Mouse (Mus musculus): ENCODE data around the gene 2410131K14Rik. TPM values are rescaled to one million over a fixed set of nuclear protein-coding genes. Genes with fewer than 3 reads are reported as not detected.

Gene 2410131K14Rik
- polyA plus RNA-seq, 1 experiment, result 10.8 TPM

DNA sequence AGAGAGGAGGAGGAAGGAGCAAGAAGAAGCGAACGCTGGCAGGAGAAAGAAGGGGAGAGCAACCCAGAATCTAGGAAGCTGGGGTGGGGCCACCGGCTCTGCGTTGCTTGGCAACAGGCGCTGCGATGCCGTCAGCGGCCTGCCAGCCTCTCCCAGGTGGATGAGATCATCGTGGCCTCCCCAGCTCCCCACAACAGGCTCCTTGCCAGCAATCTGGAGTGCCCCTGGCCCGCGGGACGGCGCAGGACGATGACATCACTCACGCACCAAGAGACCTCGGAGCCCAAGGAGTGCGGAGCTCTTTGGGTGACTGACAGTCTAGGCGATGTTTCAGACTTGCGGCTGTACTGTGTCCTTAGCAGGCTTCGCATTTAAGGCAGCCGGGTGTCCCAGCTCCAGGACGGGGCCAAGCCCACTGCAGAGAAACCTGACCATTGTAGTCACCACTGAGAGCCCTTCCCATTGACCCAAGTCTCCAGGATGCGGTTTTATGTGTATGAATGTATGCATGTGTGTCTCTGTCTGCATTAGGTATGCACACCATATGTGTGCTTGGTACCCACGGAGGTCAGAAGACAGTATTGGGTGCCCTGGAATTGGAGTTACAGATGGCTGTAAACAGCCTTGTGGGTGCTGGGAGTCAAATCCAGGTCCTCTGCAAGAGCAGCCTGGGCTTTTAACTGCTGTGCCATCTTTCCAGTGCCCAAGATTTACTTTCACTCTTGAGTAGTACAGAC, 30.4 kb upstream of the 2410131K14Rik start:
- H3K4me1 ChIP-seq (replicated peaks; ENCODE audit: control insufficient read depth, insufficient read depth, low read length), result no peaks in the 10 kb centered on the region
- H3K27me3 ChIP-seq (ENCODE audit: control insufficient read depth, insufficient read depth, low read length), result no peaks in the 10 kb centered on the region; the same call in 1 of the 2 replicates
- no peak overlapping the region for H3K4me3 ChIP-seq (ENCODE audit: control insufficient read depth, insufficient read depth, low read length)
- no peaks in the 10 kb centered on the region for H3K36me3 ChIP-seq (ENCODE audit: control insufficient read depth, insufficient read depth, low read length)
- no peak overlapping the region for H3K27ac ChIP-seq (ENCODE audit: control insufficient read depth, insufficient read depth, low read length)
- WGBS, result 12% methylated on average over 24 of the region's 24 CpGs
- TF ChIP-seq POLR2A (IDR thresholded peaks at IDR 0.05; ENCODE audit: control insufficient read depth, extremely low read depth, insufficient read depth, low read length, poor library complexity) (no peak), CTCF (IDR thresholded peaks at IDR 0.05; ENCODE audit: borderline replicate concordance, control insufficient read depth, extremely low read depth, insufficient read depth, low read length, poor library complexity) (no peak)
- DNase-seq, result peak; percentile 6

DNA sequence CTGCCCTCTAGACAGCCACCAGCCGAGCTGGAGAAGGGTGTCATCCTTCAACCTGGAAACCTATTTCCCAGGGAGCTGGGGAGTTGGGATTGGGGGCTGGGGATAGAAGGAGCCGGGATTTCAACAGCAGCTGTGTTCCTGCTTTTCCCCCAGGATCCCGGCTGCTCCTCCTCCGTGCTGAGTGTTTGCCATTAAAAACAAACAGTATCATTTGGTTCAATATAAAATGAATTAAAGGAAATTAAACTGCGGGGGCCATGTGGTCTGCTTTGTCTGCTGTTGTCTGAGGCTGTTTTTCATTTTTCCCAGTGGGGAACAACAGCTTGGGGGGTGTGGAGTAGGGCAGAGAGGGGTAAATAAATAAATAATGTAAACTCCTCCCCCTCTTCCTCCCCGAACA, 27.6 kb upstream of the 2410131K14Rik start:
- Histone ChIP-seq H3K4me1 (replicated peaks; ENCODE audit: control insufficient read depth, insufficient read depth, low read length) (no peaks in the 10 kb centered on the region), H3K4me3 (ENCODE audit: control insufficient read depth, insufficient read depth, low read length) (no peak overlapping the region), H3K36me3 (ENCODE audit: control insufficient read depth, insufficient read depth, low read length) (no peaks in the 10 kb centered on the region), H3K27me3 (ENCODE audit: control insufficient read depth, insufficient read depth, low read length) (no peaks in the 10 kb centered on the region; the same call in 1 of the 2 replicates), H3K27ac (ENCODE audit: control insufficient read depth, insufficient read depth, low read length) (no peak overlapping the region)
- TF ChIP-seq POLR2A (IDR thresholded peaks at IDR 0.05; ENCODE audit: control insufficient read depth, extremely low read depth, insufficient read depth, low read length, poor library complexity), result no peak
- no peak for TF ChIP-seq CTCF (IDR thresholded peaks at IDR 0.05; ENCODE audit: borderline replicate concordance, control insufficient read depth, extremely low read depth, insufficient read depth, low read length, poor library complexity)
- 87% methylated on average over 6 of the region's 6 CpGs for WGBS
- no peak for DNase-seq

DNA sequence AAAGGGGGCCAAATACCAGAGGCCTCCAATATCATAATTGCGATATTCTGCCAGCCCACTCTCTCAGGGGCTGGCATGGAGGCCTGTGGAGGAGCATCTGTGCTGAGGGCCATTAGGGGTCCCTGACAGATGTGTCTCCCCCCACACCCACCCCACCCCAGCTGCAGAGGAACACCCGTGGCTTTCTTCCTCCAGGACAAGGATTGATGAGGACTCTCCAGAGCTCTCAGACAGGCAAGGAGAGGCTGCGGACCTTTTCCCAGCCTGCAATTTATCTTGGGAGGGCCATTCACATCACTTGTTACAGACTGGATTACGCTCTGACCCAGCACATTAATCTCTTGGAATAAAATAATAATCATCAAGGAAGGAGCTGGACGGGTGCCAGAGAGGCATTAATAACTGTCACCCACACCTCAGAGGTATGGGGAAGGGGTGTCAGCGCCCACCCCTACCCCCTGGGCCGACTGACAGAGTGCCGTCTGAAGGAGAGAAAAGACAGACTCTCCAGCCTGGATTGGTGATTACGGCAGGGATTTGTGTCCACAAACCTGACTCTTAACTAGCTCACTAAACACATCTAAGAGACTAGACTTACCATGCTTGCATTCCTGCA, 21.8 kb upstream of the 2410131K14Rik start:
- no peaks in the 10 kb centered on the region for H3K4me1 ChIP-seq (replicated peaks; ENCODE audit: control insufficient read depth, insufficient read depth, low read length)
- no peak overlapping the region for H3K4me3 ChIP-seq (ENCODE audit: control insufficient read depth, insufficient read depth, low read length)
- TF ChIP-seq POLR2A (IDR thresholded peaks at IDR 0.05; ENCODE audit: control insufficient read depth, extremely low read depth, insufficient read depth, low read length, poor library complexity), result no peak
- no peak for TF ChIP-seq CTCF (IDR thresholded peaks at IDR 0.05; ENCODE audit: borderline replicate concordance, control insufficient read depth, extremely low read depth, insufficient read depth, low read length, poor library complexity)
- no peak for DNase-seq
- H3K36me3 ChIP-seq (ENCODE audit: control insufficient read depth, insufficient read depth, low read length), result no peaks in the 10 kb centered on the region
- 79% methylated on average over 9 of the region's 9 CpGs for WGBS
- H3K27me3 ChIP-seq (ENCODE audit: control insufficient read depth, insufficient read depth, low read length), result no peaks in the 10 kb centered on the region
- H3K27ac ChIP-seq (ENCODE audit: control insufficient read depth, insufficient read depth, low read length), result no peak overlapping the region

DNA sequence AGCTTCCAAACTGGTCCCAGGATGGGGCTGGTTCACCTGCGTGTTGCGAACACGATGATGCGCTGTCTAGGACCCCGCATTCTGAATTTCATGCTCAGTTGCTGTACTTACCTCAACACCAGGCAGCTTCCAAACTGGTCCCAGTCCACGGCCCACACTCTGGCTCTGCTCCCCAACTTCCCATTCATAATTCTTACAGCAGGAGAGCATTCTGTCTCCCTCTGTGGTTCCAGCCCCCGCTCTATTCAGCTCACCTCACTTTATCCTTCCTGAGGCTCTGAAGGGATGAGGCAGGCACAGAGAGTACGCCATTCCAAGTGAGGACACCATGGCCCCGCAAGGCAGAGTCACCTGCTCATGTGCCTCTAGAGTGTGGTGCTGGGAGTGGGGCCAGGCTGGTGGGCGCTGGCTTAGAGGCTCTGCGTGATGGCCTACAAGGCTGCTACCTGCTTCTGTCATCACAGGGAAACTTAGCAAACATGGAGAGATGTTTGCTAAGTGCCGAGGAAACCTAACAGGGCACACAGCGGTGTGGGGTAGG, 14.9 kb upstream of the 2410131K14Rik start:
- no peak for DNase-seq
- TF ChIP-seq CTCF (IDR thresholded peaks at IDR 0.05; ENCODE audit: borderline replicate concordance, control insufficient read depth, extremely low read depth, insufficient read depth, low read length, poor library complexity), result no peak
- TF ChIP-seq POLR2A (IDR thresholded peaks at IDR 0.05; ENCODE audit: control insufficient read depth, extremely low read depth, insufficient read depth, low read length, poor library complexity), result no peak
- H3K4me3 ChIP-seq (ENCODE audit: control insufficient read depth, insufficient read depth, low read length), result no peak overlapping the region
- H3K27ac ChIP-seq (ENCODE audit: control insufficient read depth, insufficient read depth, low read length), result no peak overlapping the region
- no peaks in the 10 kb centered on the region for H3K27me3 ChIP-seq (ENCODE audit: control insufficient read depth, insufficient read depth, low read length)
- 94% methylated on average over 13 of the region's 13 CpGs for WGBS
- no peaks in the 10 kb centered on the region for H3K36me3 ChIP-seq (ENCODE audit: control insufficient read depth, insufficient read depth, low read length)
- no peaks in the 10 kb centered on the region for H3K4me1 ChIP-seq (replicated peaks; ENCODE audit: control insufficient read depth, insufficient read depth, low read length)

DNA sequence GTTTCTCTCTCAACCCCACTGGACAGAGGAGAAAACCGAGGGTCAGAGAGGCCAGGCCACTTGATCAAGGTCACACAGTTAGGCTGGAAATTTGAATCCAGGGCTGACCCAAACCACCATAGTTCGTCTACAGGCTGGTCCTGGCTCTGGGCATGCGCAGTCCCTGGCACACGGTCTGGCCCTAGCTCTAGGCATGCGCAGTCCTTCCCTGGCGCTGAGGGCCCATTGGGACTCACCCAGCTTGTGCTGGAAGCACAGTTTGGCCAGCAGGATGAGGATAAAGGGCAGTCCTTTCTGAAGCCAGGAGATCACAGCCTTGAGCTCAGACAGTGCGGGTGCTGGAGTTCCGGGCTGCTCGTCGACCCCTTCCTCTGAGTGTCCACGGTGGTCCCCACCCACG, 8.1 kb upstream of the 2410131K14Rik start:
- WGBS, result 86% methylated on average over 12 of the region's 12 CpGs
- H3K4me1 ChIP-seq (replicated peaks; ENCODE audit: control insufficient read depth, insufficient read depth, low read length), result no peaks in the 10 kb centered on the region
- H3K4me3 ChIP-seq (ENCODE audit: control insufficient read depth, insufficient read depth, low read length), result no peak overlapping the region
- no peak for TF ChIP-seq CTCF (IDR thresholded peaks at IDR 0.05; ENCODE audit: borderline replicate concordance, control insufficient read depth, extremely low read depth, insufficient read depth, low read length, poor library complexity)
- TF ChIP-seq POLR2A (IDR thresholded peaks at IDR 0.05; ENCODE audit: control insufficient read depth, extremely low read depth, insufficient read depth, low read length, poor library complexity), result no peak
- H3K27me3 ChIP-seq (ENCODE audit: control insufficient read depth, insufficient read depth, low read length), result no peaks in the 10 kb centered on the region
- H3K36me3 ChIP-seq (ENCODE audit: control insufficient read depth, insufficient read depth, low read length), result no peaks in the 10 kb centered on the region
- no peak overlapping the region for H3K27ac ChIP-seq (ENCODE audit: control insufficient read depth, insufficient read depth, low read length)
- DNase-seq, result no peak

DNA sequence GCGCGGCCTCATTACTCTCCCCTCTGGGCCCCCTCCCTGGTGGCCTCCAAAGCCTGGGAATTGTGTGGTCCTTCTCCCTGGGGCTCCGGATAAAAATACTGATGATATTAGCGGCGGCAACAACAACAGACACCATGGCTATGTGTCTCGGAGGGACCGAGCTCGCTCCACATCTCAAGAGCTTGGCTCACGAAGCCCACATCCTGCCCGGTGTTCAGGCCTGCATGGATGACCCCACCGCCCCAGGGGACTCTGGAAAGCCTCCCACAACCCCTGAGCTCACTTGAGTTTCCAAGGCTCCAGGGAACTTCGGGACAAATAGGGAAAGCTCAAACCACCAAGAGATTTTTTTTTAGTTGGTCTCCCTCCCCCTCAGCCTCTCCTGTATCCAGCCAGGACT, 5.4 kb upstream of the 2410131K14Rik start:
- WGBS, result 87% methylated on average over 12 of the region's 12 CpGs
- H3K4me1 ChIP-seq (replicated peaks; ENCODE audit: control insufficient read depth, insufficient read depth, low read length), result peaks cover 2% of the 10 kb centered on the region
- TF ChIP-seq POLR2A (IDR thresholded peaks at IDR 0.05; ENCODE audit: control insufficient read depth, extremely low read depth, insufficient read depth, low read length, poor library complexity) (no peak), CTCF (IDR thresholded peaks at IDR 0.05; ENCODE audit: borderline replicate concordance, control insufficient read depth, extremely low read depth, insufficient read depth, low read length, poor library complexity) (no peak)
- no peak overlapping the region for H3K4me3 ChIP-seq (ENCODE audit: control insufficient read depth, insufficient read depth, low read length)
- no peaks in the 10 kb centered on the region for H3K27me3 ChIP-seq (ENCODE audit: control insufficient read depth, insufficient read depth, low read length)
- no peak overlapping the region for H3K27ac ChIP-seq (ENCODE audit: control insufficient read depth, insufficient read depth, low read length)
- no peaks in the 10 kb centered on the region for H3K36me3 ChIP-seq (ENCODE audit: control insufficient read depth, insufficient read depth, low read length)
- DNase-seq, result no peak

All from thymus, adult 2 months (tissue).